Mouse (Mus musculus): ENCODE measurements around the gene Ctdspl. TPM values are rescaled to one million over a fixed set of nuclear protein-coding genes. Genes with fewer than 3 reads are reported as not detected.

Gene Ctdspl
- polyA plus RNA-seq, 1 experiment from 2014 or later, result 9.0 TPM

DNA sequence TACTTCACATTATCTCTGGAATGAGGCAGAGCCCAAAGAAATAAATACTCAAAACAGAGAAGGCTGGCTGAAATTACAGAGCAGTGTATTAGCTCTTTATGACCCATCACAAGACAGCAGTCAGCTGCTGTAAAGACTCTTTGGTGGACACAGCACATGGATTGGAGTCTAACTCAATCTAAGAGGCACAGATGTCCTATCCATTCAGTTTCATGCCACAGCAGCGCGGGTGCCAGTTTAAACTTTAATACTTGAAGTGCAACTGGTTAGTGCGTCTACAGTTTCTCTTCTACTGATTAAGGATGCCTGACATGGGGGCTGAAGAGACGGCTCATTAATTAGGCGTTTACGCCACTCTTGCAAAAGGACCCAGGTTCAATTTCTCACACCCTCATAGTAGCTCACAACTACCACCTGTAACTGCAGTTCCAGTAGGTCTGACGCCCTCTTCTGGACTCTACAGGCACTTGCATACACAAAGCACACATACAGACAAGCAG is 99.6 kb downstream of the Ctdspl start:
- H3K4me2 ChIP-seq, result no peak overlapping the region
- H3K4me1 ChIP-seq, result 0 out of 2 replicates have a peak, but pooled peaks cover 7% of the 10 kb centered on the region
- ATAC-seq (ENCODE audit: low FRiP score), result no peak
- H3K27me3 ChIP-seq, result no peaks in the 10 kb centered on the region
- no peak overlapping the region for H3K27ac ChIP-seq
- H3K36me3 ChIP-seq (replicated peaks), result no peaks in the 10 kb centered on the region
- H3K9me3 ChIP-seq, result no peaks in the 10 kb centered on the region
- no peak overlapping the region for H3K9ac ChIP-seq
- WGBS, result 86% methylated on average over 7 of the region's 7 CpGs
- H3K4me3 ChIP-seq (replicated peaks), result no peak overlapping the region

DNA sequence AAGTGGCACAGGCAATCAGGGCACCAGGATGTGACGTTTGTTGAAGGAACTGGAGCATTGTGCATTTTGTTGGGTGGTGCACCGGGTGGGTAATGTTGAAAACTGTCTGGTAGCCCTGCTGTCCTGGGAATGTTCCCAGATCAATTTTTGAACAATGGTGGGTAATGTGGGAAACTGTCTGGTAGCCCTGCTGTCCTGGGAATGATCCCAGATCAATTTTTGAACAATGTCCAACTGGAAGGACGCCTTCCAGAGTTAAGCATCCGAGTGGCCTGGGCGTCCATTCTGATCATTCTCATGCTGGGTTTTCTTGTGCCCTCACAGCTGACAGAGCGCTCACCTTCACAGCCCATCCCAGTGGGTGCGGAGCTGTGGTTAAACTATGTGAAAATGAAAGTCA is 101.1 kb downstream of the Ctdspl start:
- H3K27ac ChIP-seq, result no peak overlapping the region
- H3K4me3 ChIP-seq (replicated peaks), result no peak overlapping the region
- H3K4me2 ChIP-seq, result no peak overlapping the region
- 94% methylated on average over 7 of the region's 7 CpGs for WGBS
- H3K9ac ChIP-seq, result no peak overlapping the region
- H3K4me1 ChIP-seq, result peaks cover 8% of the 10 kb centered on the region
- H3K36me3 ChIP-seq (replicated peaks), result no peaks in the 10 kb centered on the region
- ATAC-seq (ENCODE audit: low FRiP score), result no peak
- H3K9me3 ChIP-seq, result no peaks in the 10 kb centered on the region
- H3K27me3 ChIP-seq, result no peaks in the 10 kb centered on the region

DNA sequence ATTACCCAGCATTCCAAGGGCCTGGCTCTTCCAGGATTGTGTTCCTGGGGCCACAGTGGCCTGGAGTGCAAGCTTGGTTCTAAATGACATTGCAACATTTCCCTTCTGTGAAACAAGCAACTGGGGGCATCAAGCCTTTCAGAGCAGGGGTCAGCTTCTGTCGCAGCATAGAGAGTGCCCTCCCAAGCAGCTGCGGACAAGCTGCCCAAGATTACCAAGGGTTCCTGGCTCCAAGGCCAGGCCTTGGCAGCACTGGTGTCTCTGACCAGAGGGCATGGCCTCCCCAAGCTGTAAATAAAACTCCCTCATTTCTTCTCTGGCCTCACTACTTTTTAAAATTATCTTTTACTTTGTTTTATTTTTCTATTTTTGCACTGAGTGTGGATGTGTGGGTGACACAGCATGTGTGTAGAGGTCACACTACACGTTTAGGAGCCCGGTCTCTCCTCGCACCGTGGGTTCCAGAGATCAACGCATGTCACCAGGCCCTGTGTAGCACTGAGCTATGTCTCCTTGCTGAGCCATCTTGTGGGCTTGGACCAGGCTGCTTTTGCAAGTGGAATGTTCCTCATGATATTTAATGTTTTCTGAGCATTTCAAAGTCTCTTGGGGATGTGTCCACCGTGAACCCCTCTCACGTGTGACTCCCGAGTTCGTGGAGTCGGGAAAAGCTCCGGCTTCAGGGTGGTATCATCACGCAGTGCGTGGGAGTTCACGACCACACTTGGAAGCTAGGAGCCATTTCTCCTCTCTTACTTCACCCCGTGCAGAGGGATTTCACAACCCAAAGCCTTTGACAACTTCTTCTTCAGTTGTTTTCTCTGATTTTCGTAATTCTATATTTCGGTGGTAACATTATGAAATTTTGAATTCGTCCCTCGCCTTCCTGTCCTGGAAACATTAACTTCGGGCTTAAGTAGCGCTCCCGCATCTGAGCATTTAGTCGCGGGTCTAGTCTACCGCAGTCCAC is 102.3 kb downstream of the Ctdspl start:
- ATAC-seq (ENCODE audit: low FRiP score), result no peak
- Histone ChIP-seq H3K4me3 (replicated peaks) (no peak overlapping the region), H3K27me3 (no peaks in the 10 kb centered on the region; the same call in 1 of the 2 replicates), H3K9me3 (no peaks in the 10 kb centered on the region), H3K36me3 (replicated peaks) (no peaks in the 10 kb centered on the region), H3K27ac (no peak overlapping the region), H3K4me1 (peaks cover 20% of the 10 kb centered on the region), H3K4me2 (no peak overlapping the region), H3K9ac (no peak overlapping the region)
- 93% methylated on average over 27 of the region's 27 CpGs for WGBS

DNA sequence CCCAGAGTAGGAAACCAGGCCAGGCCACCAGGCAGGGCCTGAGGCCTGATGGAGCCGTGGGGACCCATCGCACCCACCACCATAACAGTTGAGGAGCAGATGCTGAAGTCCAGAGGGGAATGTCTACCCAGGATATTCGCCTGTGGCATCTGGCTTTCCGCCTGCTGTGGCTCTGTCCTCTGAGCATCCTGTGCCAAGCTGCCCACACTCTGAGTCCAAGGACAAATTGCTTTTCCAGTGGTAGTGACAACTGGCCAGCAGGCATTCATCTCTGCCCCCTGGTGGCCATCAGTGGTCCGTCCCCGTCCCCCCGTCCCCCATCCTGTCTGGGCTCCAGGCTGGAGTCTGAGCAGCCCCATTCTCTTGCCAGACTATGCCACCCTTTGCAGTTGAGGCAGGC is 103.3 kb downstream of the Ctdspl start:
- H3K4me3 ChIP-seq (replicated peaks), result no peak overlapping the region
- no peak overlapping the region for H3K27ac ChIP-seq
- H3K27me3 ChIP-seq, result no peaks in the 10 kb centered on the region; the same call in 1 of the 2 replicates
- WGBS, result 65% methylated on average over 7 of the region's 7 CpGs
- no peaks in the 10 kb centered on the region for H3K9me3 ChIP-seq
- ATAC-seq (ENCODE audit: low FRiP score), result 0 out of 2 replicates have a peak, but pooled peaks have one; percentile 40
- no peak overlapping the region for H3K9ac ChIP-seq
- peaks cover 30% of the 10 kb centered on the region for H3K4me1 ChIP-seq
- no peak overlapping the region for H3K4me2 ChIP-seq
- no peaks in the 10 kb centered on the region for H3K36me3 ChIP-seq (replicated peaks)

DNA sequence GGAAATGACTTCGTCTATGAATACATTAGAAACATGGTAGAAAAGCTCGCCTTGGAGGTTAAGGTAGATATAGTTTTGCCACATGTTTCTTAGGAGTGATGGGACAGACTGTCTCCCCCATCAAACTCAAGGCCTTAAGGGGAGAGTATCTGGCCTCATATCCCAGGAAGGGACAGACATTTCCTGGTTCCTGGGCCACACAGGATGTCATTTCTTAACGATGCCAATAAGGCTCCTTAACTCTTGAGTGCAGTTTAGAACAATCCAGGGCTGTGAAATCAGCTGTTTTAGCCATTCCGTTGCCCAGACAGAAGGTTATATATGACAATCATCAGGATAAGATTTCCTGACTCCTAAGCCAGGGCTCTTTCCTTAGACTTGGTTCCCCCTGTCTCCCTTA is 104.8 kb downstream of the Ctdspl start:
- Histone ChIP-seq H3K27ac (no peak overlapping the region), H3K4me2 (no peak overlapping the region), H3K9ac (no peak overlapping the region), H3K36me3 (replicated peaks) (no peaks in the 10 kb centered on the region), H3K9me3 (no peaks in the 10 kb centered on the region), H3K27me3 (no peaks in the 10 kb centered on the region; the same call in 1 of the 2 replicates), H3K4me1 (peaks cover 37% of the 10 kb centered on the region), H3K4me3 (replicated peaks) (no peak overlapping the region)
- 86% methylated on average over 4 of the region's 4 CpGs for WGBS
- no peak for ATAC-seq (ENCODE audit: low FRiP score)

DNA sequence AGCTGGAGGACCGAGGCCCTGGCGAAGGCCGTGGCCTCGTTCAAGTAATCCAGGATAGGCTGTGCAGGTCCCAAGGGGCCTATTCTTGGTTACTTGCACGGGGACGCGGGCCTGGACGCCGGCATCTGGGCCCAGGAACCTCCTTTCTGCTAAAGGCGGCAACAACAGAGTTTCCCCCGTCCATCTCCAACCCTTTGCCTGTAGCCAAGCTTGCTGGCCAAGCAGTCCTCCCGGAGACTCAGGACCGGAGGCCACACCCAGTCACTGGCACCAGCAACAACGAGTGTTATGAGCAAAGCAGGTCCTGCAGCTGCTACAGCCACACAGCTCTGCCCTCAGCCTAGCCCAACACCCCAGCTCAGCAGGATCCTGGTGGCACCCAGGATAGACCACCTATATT is 105.5 kb downstream of the Ctdspl start:
- no peak overlapping the region for H3K4me2 ChIP-seq
- H3K9ac ChIP-seq, result no peak overlapping the region
- peak overlapping the region; percentile 68; the same call in 1 of the 2 replicates for H3K27ac ChIP-seq
- H3K4me1 ChIP-seq, result peaks cover 42% of the 10 kb centered on the region
- no peaks in the 10 kb centered on the region for H3K9me3 ChIP-seq
- ATAC-seq (ENCODE audit: low FRiP score), result no peak
- no peaks in the 10 kb centered on the region; the same call in 1 of the 2 replicates for H3K27me3 ChIP-seq
- no peak overlapping the region for H3K4me3 ChIP-seq (replicated peaks)
- WGBS, result 85% methylated on average over 14 of the region's 14 CpGs
- no peaks in the 10 kb centered on the region for H3K36me3 ChIP-seq (replicated peaks)

DNA sequence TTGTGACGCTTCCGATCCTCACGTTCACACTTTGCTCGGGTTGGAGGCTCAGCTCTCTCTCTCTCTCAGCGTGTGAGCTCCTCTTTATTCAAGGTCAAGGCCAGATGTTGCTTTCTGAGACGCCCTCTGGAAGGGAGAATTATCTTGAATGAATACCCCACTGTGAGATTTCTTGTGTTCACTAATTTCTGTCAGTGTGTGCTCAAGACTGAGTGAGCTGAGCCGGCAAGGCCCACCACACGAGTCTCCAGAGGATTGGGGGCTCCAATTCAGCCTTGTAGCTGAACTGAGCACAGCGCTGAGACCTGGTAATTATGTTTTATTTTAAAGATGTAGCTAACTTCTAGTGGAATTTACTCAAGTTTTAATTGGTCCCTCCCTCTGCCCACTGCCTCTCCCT is 106.3 kb downstream of the Ctdspl start:
- ATAC-seq (ENCODE audit: low FRiP score), result no peak
- Histone ChIP-seq H3K4me1 (peaks cover 49% of the 10 kb centered on the region), H3K36me3 (replicated peaks) (no peaks in the 10 kb centered on the region), H3K4me2 (no peak overlapping the region), H3K27ac (peak overlapping the region; percentile 68), H3K4me3 (replicated peaks) (no peak overlapping the region), H3K9me3 (no peaks in the 10 kb centered on the region), H3K9ac (0 out of 2 replicates have a peak overlapping the region, but pooled peaks have one; percentile 7), H3K27me3 (no peaks in the 10 kb centered on the region; the same call in 1 of the 2 replicates)
- WGBS, result 39% methylated on average over 9 of the region's 9 CpGs

DNA sequence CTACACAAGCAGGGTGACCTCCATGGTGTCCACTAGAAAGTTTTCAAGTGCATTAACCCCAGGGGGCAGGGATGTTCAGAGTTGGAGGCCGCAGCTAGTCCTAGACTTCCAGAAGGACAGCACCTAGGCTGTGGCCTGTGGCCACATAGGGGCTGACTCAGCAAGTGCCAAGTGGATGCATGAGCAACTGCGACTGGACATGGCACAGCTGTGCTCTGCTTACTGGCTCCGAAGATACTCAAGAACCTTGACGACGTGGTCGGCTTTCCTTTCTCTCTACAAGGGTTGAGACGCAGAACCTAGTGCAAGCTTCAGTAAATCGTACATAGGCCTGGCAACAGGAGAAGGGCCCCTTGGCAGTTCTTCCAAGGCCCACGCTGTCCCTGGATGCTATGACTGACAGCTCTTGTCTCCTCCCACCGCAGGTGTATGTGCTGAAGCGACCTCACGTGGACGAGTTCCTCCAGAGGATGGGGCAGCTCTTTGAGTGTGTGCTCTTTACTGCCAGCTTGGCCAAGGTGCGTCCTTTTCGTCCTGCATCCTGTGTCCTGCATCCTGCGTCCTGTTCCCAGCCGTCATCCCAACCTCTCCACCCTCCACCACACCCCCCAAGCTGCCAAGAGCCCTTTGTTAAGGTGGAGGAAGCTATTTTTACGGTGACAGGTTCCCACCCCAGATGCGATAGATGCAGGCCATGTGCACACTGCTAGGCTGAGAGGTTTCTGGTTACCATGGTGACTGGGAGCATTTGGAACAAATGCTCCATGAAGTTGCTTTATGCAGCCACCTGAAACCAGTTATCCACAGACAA is 107.1 kb downstream of the Ctdspl start:
- Histone ChIP-seq H3K4me2 (no peak overlapping the region), H3K9me3 (no peaks in the 10 kb centered on the region), H3K4me3 (replicated peaks) (no peak overlapping the region), H3K9ac (peak overlapping the region; percentile 7; the same call in 1 of the 2 replicates), H3K27ac (peak overlapping the region; percentile 50), H3K36me3 (replicated peaks) (peaks cover 6% of the 10 kb centered on the region; the same call in 1 of the 2 replicates), H3K4me1 (peaks cover 52% of the 10 kb centered on the region), H3K27me3 (no peaks in the 10 kb centered on the region; the same call in 1 of the 2 replicates)
- 65% methylated on average over 19 of the region's 19 CpGs for WGBS
- peak; percentile 59; the same call in 1 of the 2 replicates for ATAC-seq (ENCODE audit: low FRiP score)

DNA sequence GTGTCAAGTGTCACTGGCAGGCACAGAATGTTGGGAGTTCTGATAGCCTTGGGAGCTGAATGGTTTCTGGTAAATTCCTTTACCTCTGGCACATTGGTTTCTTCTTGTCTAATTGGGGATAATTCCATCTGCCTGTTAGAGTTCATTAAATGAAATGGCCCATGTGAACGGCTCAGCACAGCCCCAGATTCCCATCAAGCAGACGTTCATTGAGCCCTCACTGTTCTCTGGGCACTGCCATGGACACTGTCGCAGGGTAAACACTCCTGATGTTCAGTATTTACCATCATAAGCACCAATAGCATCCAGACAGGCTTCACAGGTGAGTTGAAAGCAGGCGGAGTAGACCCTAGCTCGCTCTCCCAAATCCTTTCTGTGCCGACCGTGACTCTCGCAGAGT is 107.8 kb downstream of the Ctdspl start:
- H3K4me2 ChIP-seq, result no peak overlapping the region
- WGBS, result 69% methylated on average over 8 of the region's 8 CpGs
- H3K4me3 ChIP-seq (replicated peaks), result no peak overlapping the region
- H3K9me3 ChIP-seq, result no peaks in the 10 kb centered on the region
- H3K27ac ChIP-seq, result peak overlapping the region; percentile 50
- H3K9ac ChIP-seq, result no peak overlapping the region
- no peaks in the 10 kb centered on the region; the same call in 1 of the 2 replicates for H3K27me3 ChIP-seq
- peaks cover 9% of the 10 kb centered on the region; the same call in 1 of the 2 replicates for H3K36me3 ChIP-seq (replicated peaks)
- peaks cover 52% of the 10 kb centered on the region for H3K4me1 ChIP-seq
- ATAC-seq (ENCODE audit: low FRiP score), result peak; percentile 41; the same call in 1 of the 2 replicates

DNA sequence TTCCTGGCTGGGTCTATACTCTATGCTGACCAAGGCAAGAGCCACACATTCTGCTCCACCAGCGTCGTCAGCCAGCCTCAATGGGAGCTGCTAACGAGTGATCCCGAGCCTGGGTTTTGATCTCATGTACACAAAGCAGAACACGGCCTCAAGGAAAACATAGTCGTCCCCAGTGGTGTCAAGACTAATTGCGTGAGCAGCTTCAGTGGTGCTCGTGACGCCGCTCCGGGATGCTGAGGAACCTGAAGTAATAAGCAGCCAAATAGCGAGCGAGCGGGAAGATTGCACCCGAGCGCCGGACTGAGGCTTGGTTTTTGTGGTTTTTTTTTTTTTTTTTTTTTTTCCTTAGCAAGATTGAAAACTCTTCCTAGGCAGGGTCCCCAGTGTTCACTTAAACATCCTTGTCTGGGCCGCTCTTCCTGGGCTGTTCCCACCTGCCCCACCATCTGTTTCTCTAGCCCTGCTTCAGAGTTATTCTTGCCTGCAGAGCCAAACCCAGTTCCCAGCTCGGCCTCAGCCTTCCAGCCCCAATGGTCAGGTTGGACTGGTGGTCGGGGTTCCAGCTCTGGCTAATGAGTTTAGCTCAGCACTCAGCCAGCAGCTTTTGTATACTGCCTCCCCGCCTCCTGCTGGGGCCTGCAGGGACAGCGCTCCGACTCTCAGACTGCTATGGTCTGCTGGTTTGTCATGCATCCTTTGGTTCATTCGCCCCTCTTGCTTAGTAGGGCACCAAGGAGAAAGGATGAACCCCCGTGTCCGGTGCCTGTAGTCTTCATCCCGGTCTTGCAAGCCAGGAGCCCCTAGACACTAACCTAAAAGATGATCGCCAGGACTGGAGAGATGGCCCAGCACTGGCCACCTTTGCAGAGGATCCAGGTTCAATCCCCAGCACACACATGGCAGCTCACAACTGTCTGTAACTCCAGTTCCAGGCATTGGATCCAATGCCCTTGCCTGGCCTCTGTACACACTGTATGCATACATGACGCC is 108.7 kb downstream of the Ctdspl start:
- WGBS, result 48% methylated on average over 29 of the region's 29 CpGs
- Histone ChIP-seq H3K9me3 (no peaks in the 10 kb centered on the region), H3K9ac (no peak overlapping the region), H3K4me2 (no peak overlapping the region), H3K4me1 (peaks cover 52% of the 10 kb centered on the region), H3K4me3 (replicated peaks) (no peak overlapping the region), H3K36me3 (replicated peaks) (peaks cover 9% of the 10 kb centered on the region; the same call in 1 of the 2 replicates), H3K27ac (no peak overlapping the region; the same call in 1 of the 2 replicates), H3K27me3 (no peaks in the 10 kb centered on the region; the same call in 1 of the 2 replicates)
- ATAC-seq (ENCODE audit: low FRiP score), result no peak

DNA sequence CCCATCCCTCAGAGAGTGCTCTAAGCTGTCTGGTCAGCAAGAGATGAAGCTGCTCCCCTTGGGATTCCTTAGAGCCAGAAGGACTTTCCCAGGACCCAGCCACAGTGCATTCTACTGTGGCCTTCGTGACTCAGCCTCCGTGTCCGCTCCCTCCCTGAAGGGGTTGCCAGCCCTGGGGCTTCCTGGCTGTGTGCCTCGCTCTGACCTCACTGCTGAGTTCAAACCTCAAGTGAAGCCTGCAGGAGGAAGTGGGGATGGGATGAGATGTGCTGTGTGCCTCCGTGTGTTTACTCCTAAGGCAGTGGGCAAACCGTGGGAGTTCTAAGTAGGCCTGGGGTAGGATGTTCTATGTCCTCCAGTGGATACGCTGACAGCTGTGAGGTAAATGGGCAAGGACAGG is 109.6 kb downstream of the Ctdspl start:
- no peak overlapping the region for H3K27ac ChIP-seq
- WGBS, result 87% methylated on average over 7 of the region's 7 CpGs

More for the DNA sequence above, 109.6 kb downstream of the Ctdspl start:
- H3K4me2 ChIP-seq, result no peak overlapping the region
- ATAC-seq (ENCODE audit: low FRiP score), result no peak
- H3K9ac ChIP-seq, result no peak overlapping the region
- no peak overlapping the region for H3K4me3 ChIP-seq (replicated peaks)
- H3K9me3 ChIP-seq, result no peaks in the 10 kb centered on the region
- peaks cover 52% of the 10 kb centered on the region for H3K4me1 ChIP-seq
- H3K36me3 ChIP-seq (replicated peaks), result peaks cover 13% of the 10 kb centered on the region
- H3K27me3 ChIP-seq, result no peaks in the 10 kb centered on the region; the same call in 1 of the 2 replicates
